Mouse (Mus musculus) forebrain, embryonic 10.5 days (tissue): ENCODE results near the gene Ankrd34a. TPM values are rescaled to one million over a fixed set of nuclear protein-coding genes. Genes with fewer than 3 reads are reported as not detected.
A peak's percentile ranks its signal among the peaks of the same experiment; 100 is the strongest.

Experiments used
- DNase-seq: peaks from one replicate; pipeline ENCODE4 v3.0.0-alpha.2; 2017; ENCODE audit warnings: low spot score; ENCODE audit errors: extremely low spot score
- H3K27ac ChIP-seq: fragments of 300-500 bp; sonication (generic); 2 replicates; pipeline ENCODE4 v1.5.1; 2016; ENCODE audit warnings: mild to moderate bottlenecking
- H3K27me3 ChIP-seq: fragments of 300-500 bp; sonication (generic); 2 replicates; pipeline ENCODE4 v1.6.1; 2016; ENCODE audit warnings: mild to moderate bottlenecking; ENCODE audit not compliant: poor library complexity, severe bottlenecking
- H3K36me3 ChIP-seq: fragments of 300-500 bp; sonication (generic); replicated peaks from 2 replicates; pipeline ENCODE4 v1.6.1; 2016; ENCODE audit warnings: mild to moderate bottlenecking, moderate library complexity
- H3K4me1 ChIP-seq: fragments of 300-500 bp; sonication (generic); 2 replicates; pipeline ENCODE4 v1.6.1; 2016
- H3K4me3 ChIP-seq: fragments of 300-500 bp; sonication (generic); 2 replicates; pipeline ENCODE4 v1.5.1; 2016; ENCODE audit warnings: mild to moderate bottlenecking, moderate library complexity
- H3K9me3 ChIP-seq: fragments of 300-500 bp; sonication (generic); 2 replicates; pipeline ENCODE4 v1.6.1; 2016; ENCODE audit warnings: mild to moderate bottlenecking, moderate library complexity
- WGBS: fragments of 180-500 bp; shearing (Covaris S2); methylation state at CpG from one replicate; pipeline ENCODE4 v1.1.7; 2016; 5-methylcytosine and 5-hydroxymethylcytosine counted together
- polyA plus RNA-seq: library from polyadenylated mRNA; unstranded; fragments of >200 nt; fragmentation: Nextera tagmentation; extraction: Ambion mirVana; gene quantifications from 2 replicates; pipeline ENCODE4 v1.2.1, GENCODE M21; 2016

The Ankrd34a gene
- polyA plus RNA-seq, 1 experiment from 2014 or later: 1.2 TPM

DNA sequence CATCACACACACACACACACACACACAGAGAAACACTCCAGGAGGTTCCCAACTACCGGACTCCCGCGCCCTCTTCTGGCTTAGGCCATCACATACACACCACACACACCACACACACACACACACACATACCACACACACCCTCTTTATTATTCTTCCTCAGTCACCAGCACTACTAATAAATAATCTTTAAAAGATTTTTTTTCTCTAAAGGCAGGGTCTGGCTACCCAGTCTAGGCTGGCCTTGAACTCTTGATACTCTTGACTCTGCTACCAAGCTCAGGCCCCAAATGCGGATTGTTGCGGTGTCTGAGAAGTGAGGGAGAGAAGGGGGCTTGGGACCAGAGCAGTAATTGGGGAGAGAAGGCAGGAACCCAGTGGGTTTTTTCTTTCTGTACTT lies 1.6 kb upstream of the Ankrd34a start:
- H3K4me3 ChIP-seq: no peak overlapping the region
- 77% methylated on average over 5 of the region's 5 CpGs for WGBS
- DNase-seq: no peak
- peaks cover 54% of the 10 kb centered on the region for H3K27me3 ChIP-seq
- 0 out of 2 replicates have a peak, but pooled peaks cover 4% of the 10 kb centered on the region for H3K36me3 ChIP-seq
- no peak overlapping the region for H3K27ac ChIP-seq
- H3K4me1 ChIP-seq: peaks cover 64% of the 10 kb centered on the region
- no peaks in the 10 kb centered on the region for H3K9me3 ChIP-seq

DNA sequence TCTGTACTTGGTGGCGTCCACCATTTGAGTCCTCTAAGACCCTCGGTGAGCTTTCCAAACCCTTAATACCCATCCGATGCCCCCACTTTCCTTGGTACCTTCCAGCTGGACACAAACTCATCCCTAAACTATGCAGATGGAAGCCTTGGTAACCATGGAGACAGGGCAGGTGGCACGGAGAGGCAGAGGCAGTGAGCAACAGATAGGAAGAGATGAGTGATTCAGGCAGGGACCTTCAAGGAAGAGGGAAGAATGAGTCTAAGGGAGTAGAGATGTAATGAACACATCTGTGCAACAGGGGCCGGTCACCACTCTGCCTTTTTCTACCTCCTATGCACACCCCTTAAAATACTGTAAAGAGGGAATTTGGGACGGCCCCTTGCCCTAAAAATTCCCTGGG lies 775 bp upstream of the Ankrd34a start:
- H3K4me3 ChIP-seq: peak overlapping the region; percentile 61
- WGBS: 20% methylated on average over 6 of the region's 6 CpGs
- no peak for DNase-seq
- peaks cover 72% of the 10 kb centered on the region for H3K4me1 ChIP-seq
- no peaks in the 10 kb centered on the region for H3K9me3 ChIP-seq
- H3K36me3 ChIP-seq: no peaks in the 10 kb centered on the region
- peaks cover 57% of the 10 kb centered on the region for H3K27me3 ChIP-seq
- H3K27ac ChIP-seq: no peak overlapping the region

DNA sequence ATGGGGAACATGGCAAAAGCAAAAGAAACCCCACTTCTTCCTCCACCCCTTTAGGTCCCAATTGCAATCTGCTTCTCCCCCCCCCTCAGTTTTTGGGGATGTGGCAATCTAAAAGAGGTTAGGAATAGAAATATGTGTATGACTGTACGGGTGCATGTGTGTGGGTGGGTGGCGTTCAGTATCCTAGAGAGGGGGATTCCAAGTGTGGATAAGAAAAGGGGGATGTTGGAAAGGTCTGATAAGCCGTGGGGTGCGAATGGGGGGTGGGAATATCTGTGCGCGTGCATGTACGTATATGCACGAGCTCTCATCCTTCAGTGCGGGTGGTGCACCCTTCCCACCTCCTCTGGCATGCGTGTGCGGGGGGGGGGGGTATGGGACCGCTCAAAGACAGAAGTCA lies 419 bp downstream of the Ankrd34a start:
- peak overlapping the region; percentile 61 for H3K4me3 ChIP-seq
- peaks cover 57% of the 10 kb centered on the region for H3K27me3 ChIP-seq
- no peaks in the 10 kb centered on the region for H3K36me3 ChIP-seq
- H3K27ac ChIP-seq: peak overlapping the region; percentile 84
- 2% methylated on average over 11 of the region's 12 CpGs for WGBS
- H3K9me3 ChIP-seq: no peaks in the 10 kb centered on the region
- no peak for DNase-seq
- peaks cover 83% of the 10 kb centered on the region for H3K4me1 ChIP-seq

DNA sequence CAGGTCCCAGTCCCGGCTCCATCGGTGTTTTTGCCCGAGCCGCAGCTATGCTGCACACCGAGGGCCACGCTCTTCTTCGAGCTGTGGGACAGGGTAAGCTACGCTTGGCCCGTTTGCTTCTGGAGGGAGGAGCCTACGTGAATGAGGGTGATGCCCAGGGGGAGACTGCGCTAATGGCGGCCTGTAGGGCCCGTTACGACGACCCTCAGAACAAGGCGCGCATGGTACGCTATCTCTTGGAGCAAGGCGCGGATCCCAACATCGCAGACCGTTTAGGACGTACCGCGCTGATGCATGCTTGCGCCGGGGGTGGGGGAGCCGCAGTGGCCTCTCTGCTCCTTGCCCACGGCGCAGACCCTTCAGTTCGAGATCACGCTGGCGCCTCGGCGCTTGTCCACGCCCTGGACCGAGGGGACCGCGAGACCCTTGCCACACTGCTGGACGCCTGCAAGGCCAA lies 1.0 kb downstream of the Ankrd34a start:
- no peaks in the 10 kb centered on the region for H3K9me3 ChIP-seq
- DNase-seq: peak; percentile 64
- H3K4me3 ChIP-seq: peak overlapping the region; percentile 61
- peaks cover 52% of the 10 kb centered on the region for H3K27me3 ChIP-seq
- H3K36me3 ChIP-seq: no peaks in the 10 kb centered on the region
- under 1% methylated on average over 40 of the region's 40 CpGs for WGBS
- H3K27ac ChIP-seq: peak overlapping the region; percentile 84
- peaks cover 87% of the 10 kb centered on the region for H3K4me1 ChIP-seq

DNA sequence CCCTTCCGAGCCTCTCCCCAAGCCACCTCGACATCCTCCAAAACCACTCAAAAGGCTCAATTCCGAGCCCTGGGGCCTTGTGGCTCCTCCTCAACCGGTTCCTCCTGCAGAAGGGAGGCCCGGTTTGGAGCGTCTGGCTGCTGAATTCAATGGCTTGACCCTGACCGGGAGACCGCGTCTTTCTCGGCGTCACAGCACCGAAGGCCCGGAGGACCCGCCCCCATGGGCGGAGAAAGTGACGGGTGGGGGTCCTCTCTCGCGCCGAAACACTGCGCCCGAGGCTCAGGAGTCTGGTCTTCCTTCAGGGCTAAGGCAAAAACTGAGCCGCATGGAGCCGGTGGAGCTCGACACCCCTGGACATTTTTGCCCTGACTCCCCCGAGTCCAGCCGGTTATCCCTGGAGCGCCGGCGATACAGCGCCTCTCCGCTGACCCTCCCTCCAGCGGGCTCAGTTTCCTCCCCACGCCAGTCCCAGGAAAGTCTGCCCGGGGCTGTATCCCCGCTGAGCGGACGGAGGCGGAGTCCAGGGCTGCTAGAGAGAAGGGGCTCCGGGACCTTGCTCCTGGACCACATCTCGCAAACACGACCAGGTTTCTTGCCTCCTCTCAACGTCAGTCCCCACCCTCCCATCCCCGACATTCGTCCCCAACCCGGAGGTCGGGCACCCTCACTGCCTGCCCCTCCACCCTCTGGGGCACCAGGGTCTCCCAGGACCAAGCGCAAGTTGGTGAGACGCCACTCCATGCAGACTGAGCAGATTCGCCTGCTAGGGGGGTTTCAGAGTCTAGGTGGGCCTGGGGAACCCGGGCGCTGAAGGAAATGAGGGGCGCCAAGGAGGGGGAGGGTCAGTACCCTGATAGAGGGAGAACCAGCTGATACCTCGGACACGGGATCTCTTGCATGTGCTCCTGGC lies 2.0 kb downstream of the Ankrd34a start:
- Histone ChIP-seq H3K4me3 (peak overlapping the region; percentile 61), H3K27ac (peak overlapping the region; percentile 84), H3K4me1 (peaks cover 87% of the 10 kb centered on the region), H3K27me3 (peaks cover 48% of the 10 kb centered on the region), H3K9me3 (no peaks in the 10 kb centered on the region), H3K36me3 (peaks cover 3% of the 10 kb centered on the region; the same call in 1 of the 2 replicates)
- WGBS: 1% methylated on average over 54 of the region's 54 CpGs
- DNase-seq: peak; percentile 78

DNA sequence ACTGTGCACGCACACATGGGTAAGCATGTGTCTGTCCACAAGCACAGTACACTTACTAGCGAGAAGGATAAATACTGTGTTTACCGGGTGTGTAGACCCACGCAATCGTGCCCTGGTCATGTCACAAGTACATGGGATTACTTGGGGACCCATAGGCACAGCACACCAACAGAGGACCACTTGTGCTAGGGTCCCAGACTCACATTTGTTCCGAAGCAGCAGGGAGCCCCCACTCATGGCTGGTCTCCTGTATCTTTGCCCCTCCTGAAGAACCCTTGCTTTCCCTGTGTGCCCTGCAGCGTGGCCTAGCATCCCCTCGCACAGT lies 2.6 kb downstream of the Ankrd34a start:
- WGBS: 37% methylated on average over 8 of the region's 8 CpGs
- Histone ChIP-seq H3K4me1 (peaks cover 92% of the 10 kb centered on the region), H3K36me3 (peaks cover 8% of the 10 kb centered on the region), H3K27me3 (peaks cover 48% of the 10 kb centered on the region), H3K4me3 (peak overlapping the region; percentile 61), H3K27ac (peak overlapping the region; percentile 84; the same call in 1 of the 2 replicates), H3K9me3 (no peaks in the 10 kb centered on the region)
- DNase-seq: no peak

DNA sequence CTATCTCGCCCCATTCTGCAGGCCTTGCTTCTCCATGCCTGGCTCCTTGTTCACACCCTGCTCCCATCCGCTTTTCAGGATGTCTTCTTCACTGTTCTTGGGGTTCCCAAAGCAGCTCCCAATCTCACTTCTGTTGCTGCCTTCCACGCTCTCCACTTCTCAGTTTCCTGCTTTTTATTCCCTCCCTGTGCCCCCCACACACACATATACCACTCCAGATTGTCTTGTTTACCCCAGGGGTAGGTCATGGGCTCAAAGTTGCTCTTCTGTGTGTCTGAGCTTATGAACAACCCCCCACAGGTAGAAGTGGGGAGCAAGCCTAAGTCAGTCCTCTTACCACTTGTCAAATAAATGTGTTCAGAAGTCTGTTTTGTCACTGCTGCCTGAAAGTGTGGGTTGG lies 3.0 kb downstream of the Ankrd34a start:
- WGBS: 67% methylated on average over 3 of the region's 3 CpGs
- peak overlapping the region; percentile 61; the same call in 1 of the 2 replicates for H3K4me3 ChIP-seq
- peaks cover 92% of the 10 kb centered on the region for H3K4me1 ChIP-seq
- H3K36me3 ChIP-seq: peaks cover 12% of the 10 kb centered on the region
- no peak for DNase-seq
- 0 out of 2 replicates have a peak overlapping the region, but pooled peaks have one; percentile 84 for H3K27ac ChIP-seq
- H3K9me3 ChIP-seq: no peaks in the 10 kb centered on the region
- peaks cover 48% of the 10 kb centered on the region for H3K27me3 ChIP-seq

DNA sequence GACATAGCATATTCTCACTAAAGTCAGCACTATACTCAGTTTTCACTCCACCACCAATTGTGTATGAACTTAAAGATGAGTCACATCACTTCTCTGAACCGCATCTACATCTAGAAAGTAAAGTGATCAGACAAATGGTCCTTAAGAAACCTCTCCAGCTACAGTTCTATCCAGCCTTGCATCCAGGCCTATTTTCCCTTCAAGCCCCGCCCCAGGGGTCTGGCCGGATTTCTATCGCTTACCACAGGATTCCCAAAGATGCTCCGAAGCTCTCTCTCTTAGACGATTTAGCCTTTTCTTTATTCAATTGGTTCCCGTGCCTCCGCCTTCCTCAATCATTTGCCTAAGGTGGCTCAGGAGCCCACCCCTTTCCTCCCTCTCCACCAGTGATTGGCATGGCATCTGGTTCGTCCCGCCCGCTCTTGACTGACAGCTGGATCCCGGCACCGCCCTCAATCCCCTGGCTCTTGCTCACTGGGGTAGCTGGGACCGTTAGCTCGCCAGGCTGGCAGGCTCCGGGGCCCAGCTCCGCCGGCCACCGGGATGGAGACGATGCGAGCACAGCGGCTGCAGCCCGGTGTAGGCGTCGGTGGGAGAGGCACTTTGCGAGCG lies 4.3 kb downstream of the Ankrd34a start, which contains the start of gene Lix1l:
Gene Lix1l, plus strand, starts transcription at position 511 of the 612 bp plus-strand sequence.
- Histone ChIP-seq H3K9me3 (no peaks in the 10 kb centered on the region), H3K4me1 (peaks cover 86% of the 10 kb centered on the region), H3K27ac (peak within 1 kb of the TSS; percentile 96), H3K36me3 (peaks cover 23% of the 10 kb centered on the region), H3K4me3 (peak within 1 kb of the TSS; percentile 93), H3K27me3 (peaks cover 36% of the 10 kb centered on the region)
- peak; percentile 95 for DNase-seq
- WGBS: under 1% methylated on average over 27 of the region's 27 CpGs

DNA sequence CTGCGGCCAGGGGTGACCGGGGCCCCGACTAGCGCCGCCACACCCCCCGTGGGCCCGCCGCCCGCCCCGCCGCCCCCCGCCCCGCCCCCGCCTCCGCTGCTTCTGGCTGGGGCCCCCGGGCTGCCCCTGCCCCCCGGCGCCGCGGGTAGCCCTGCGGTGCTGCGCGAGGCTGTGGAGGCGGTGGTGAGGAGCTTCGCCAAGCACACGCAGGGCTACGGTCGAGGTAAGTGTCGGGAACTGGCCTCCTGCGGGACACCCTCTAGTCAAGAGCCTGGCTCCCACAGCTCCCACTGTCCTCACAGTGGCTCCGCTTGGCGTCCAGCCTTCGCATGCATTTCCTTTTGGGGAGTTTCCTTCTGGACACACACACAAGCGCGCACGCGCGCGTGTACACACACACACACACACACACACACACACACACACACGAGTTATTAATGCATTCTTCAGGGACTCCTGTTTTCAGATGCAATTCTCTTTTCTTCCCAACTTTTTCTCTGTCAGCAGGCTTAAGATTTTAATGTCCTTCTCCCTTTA lies 4.9 kb downstream of the Ankrd34a start:
- Histone ChIP-seq H3K27me3 (peaks cover 30% of the 10 kb centered on the region), H3K9me3 (no peaks in the 10 kb centered on the region), H3K4me3 (peak overlapping the region; percentile 93), H3K4me1 (peaks cover 81% of the 10 kb centered on the region), H3K27ac (peak overlapping the region; percentile 96), H3K36me3 (peaks cover 23% of the 10 kb centered on the region)
- DNase-seq: peak; percentile 73
- under 1% methylated on average over 38 of the region's 40 CpGs for WGBS

DNA sequence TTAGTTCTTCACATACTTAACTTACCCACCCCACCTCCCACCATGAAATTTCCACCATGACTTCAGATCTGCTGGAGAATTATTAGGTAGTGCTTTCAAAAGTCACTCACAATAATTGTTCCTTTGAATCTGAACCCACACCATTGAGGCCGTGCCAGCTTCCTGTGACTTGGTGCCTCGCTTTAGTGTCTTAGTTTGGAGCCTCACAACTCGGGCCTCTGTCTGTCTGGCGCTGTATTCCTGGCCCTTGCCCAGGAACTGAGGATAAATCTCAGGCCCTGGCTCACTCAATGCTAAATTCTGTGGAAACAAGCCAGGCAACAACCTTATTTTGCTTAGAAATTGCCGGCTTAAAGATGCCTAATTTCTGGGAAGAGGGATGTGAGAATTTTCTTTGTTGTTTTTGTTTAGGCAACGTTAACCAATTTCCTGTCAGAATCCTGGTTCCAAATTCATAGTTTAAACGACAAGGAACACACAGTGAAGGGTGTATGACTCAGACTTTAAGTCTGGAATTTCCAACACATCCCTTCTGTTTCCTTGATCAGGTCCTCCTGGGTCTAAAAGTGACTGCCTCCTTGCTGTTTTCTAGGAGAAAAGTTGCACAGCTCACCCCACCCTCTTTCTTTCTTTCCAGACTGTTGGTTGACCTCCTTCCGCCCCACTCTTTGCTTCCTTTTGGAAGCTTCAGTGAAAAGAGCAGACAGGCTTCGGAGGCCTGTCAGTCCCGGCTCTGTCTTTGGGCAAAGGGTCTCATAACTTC lies 5.7 kb downstream of the Ankrd34a start:
- Histone ChIP-seq H3K9me3 (no peaks in the 10 kb centered on the region), H3K4me3 (peak overlapping the region; percentile 93), H3K4me1 (peaks cover 73% of the 10 kb centered on the region), H3K27ac (peak overlapping the region; percentile 96), H3K27me3 (peaks cover 22% of the 10 kb centered on the region), H3K36me3 (peaks cover 26% of the 10 kb centered on the region)
- no peak for DNase-seq
- WGBS: 33% methylated on average over 10 of the region's 10 CpGs

DNA sequence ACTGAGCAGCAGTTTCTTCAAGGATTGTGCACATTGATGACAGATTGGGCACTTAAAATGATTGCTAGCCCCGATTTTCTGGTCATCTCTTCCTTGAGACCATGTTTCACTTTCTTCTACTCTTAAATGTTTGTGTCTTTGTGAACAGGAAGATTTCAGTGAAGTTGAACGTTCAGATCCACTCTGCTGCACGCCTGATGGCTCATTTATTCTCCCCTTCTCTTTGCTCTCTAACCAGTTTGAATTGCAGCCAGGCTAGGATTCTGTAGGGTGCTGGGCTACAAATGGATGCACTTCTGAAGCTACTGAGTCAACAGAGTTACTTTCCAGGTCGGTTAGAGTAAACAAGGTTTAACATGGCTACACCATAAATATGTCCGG lies 6.3 kb downstream of the Ankrd34a start:
- H3K4me3 ChIP-seq: peak overlapping the region; percentile 93
- DNase-seq: no peak
- H3K9me3 ChIP-seq: no peaks in the 10 kb centered on the region
- H3K36me3 ChIP-seq: peaks cover 28% of the 10 kb centered on the region
- H3K4me1 ChIP-seq: peaks cover 67% of the 10 kb centered on the region
- H3K27ac ChIP-seq: peak overlapping the region; percentile 96
- WGBS: 58% methylated on average over 5 of the region's 5 CpGs
- H3K27me3 ChIP-seq: peaks cover 19% of the 10 kb centered on the region

DNA sequence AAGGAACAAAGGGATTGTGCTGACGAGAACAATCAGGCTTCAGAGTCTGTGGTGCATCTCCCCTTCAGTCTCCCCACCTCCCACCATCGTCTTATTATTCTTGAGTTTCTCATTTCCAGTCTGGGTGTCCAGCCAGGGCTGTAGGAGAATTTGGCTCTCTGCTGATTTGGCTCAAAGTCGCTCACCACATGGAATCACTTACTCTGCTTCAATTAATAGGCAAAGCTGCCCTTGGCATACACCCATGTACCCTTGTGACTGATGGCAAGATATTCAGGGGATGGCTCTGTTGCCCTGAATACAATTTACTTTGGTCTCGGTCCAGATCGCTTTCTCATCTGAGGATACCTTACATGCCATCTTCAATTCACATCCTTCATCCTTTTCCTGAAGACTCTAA lies 6.9 kb downstream of the Ankrd34a start:
- H3K27me3 ChIP-seq: peaks cover 18% of the 10 kb centered on the region
- H3K4me1 ChIP-seq: peaks cover 61% of the 10 kb centered on the region
- DNase-seq: no peak
- no peaks in the 10 kb centered on the region for H3K9me3 ChIP-seq
- H3K27ac ChIP-seq: peak overlapping the region; percentile 96; the same call in 1 of the 2 replicates
- peaks cover 33% of the 10 kb centered on the region for H3K36me3 ChIP-seq
- 60% methylated on average over 5 of the region's 5 CpGs for WGBS
- H3K4me3 ChIP-seq: peak overlapping the region; percentile 93; the same call in 1 of the 2 replicates
